23 mouse cellular contexts compared by ENCODE assay signal in the genomic region with DNA sequence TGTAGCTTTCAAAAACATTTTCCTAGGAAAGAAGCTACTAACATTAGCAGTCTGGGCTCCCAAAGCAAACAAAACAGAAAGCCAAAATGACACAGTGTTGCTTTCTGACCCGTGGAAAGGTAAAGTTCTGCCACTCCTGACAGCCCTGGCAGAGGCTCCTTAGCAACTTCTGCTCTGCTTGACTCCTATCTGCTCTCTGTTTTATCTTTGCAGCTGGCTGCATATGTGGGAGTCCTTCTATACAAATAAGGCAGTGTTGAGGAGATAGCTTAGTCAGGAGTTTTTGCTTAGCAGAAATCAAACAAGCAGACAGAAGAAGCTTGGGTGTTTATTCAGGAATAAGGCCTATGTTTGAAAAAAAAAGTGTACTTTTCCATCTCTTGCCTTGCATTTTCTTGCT. TPM values are rescaled to one million over a fixed set of nuclear protein-coding genes. Genes with fewer than 3 reads are reported as not detected.
DNase-seq lines count a peak whose midpoint lies in the region; ATAC-seq and TF ChIP-seq lines count a peak whose summit lies in the region.
"Had no signal": no experiment of that assay in that cellular context is flagged by ENCODE, and none has a peak within 500 bp of the region (broad histone marks: within the 10 kb centered on the region; RNA-seq: fewer than 3 reads in every experiment).

No protein-coding gene starts in this region.

- H3K27me3 ChIP-seq in kidney, embryonic 15.5 days: no peaks in the 10 kb centered on the region
- H3K27me3 ChIP-seq in kidney, postnatal 0 days (ENCODE audit: insufficient read depth, low read length): no peaks in the 10 kb centered on the region
- H3K27me3 ChIP-seq in MEL (ENCODE audit: control insufficient read depth in 1 of 2, insufficient read depth in 2 of 2, low read length in 2 of 2): no peaks in the 10 kb centered on the region
- H3K27me3 ChIP-seq: CH12.LX had no signal

- TF ChIP-seq RAD21 in MEL (IDR thresholded peaks at IDR 0.05; ENCODE audit: low read depth, low read length): no peak

- no peak for TF ChIP-seq CTCF in kidney, postnatal 0 days (IDR thresholded peaks at IDR 0.05; ENCODE audit: low read depth)
- no peak for TF ChIP-seq CTCF in MEL (IDR thresholded peaks at IDR 0.05 in 2 of 3, conservative IDR thresholded peaks at IDR 0.05 in 1 of 3; ENCODE audit: control insufficient read depth in 1 of 3, insufficient read depth in 1 of 3, low read depth in 2 of 3, low read length in 3 of 3, poor library complexity in 1 of 3, severe bottlenecking in 1 of 3)

- TF ChIP-seq EP300 in MEL (IDR thresholded peaks at IDR 0.05; ENCODE audit: low read depth in 1 of 2, low read length in 2 of 2): peak; percentile 49 to 64; a peak in 3 of 4 replicates

- peak; percentile 64; the same call in 1 of the 2 replicates for ATAC-seq in kidney, embryonic 15.5 days (replicated peaks; ENCODE audit: low FRiP score)
- no peak for ATAC-seq in kidney, postnatal 0 days (replicated peaks; ENCODE audit: low FRiP score, low read depth)
- ATAC-seq: activated CD4-positive, CD25-positive, alpha-beta regulatory T cell, adult 4 months; CD4-positive, CD25-positive, alpha-beta regulatory T cell, adult 4 months; Patski had no signal

- WGBS in kidney, embryonic 15.5 days: 50% methylated on average over 1 of the region's 1 CpGs
- WGBS in kidney, postnatal 0 days: 36% methylated on average over 1 of the region's 1 CpGs

- H3K9ac ChIP-seq in kidney, embryonic 15.5 days: no peak overlapping the region
- H3K9ac ChIP-seq in kidney, postnatal 0 days (ENCODE audit: low read depth, low read length): no peak overlapping the region
- no peak overlapping the region for H3K9ac ChIP-seq in MEL (ENCODE audit: control insufficient read depth, low read depth, low read length, poor library complexity, severe bottlenecking)

- H3K9me3 ChIP-seq in kidney, embryonic 15.5 days (replicated peaks): no peaks in the 10 kb centered on the region
- no peaks in the 10 kb centered on the region for H3K9me3 ChIP-seq in kidney, postnatal 0 days (replicated peaks; ENCODE audit: low read length)
- H3K9me3 ChIP-seq in MEL (replicated peaks; ENCODE audit: insufficient read depth, low read length): no peaks in the 10 kb centered on the region
- H3K9me3 ChIP-seq: G1E had no signal

- H3K79me2 ChIP-seq in MEL (ENCODE audit: control insufficient read depth, insufficient read depth, low read length, poor library complexity): no peaks in the 10 kb centered on the region

- no peak overlapping the region for H3K27ac ChIP-seq in kidney, embryonic 15.5 days
- no peak overlapping the region for H3K27ac ChIP-seq in kidney, postnatal 0 days
- H3K27ac ChIP-seq in MEL (ENCODE audit: control insufficient read depth, low read depth, low read length): no peak overlapping the region

- H3K4me1 ChIP-seq in kidney, embryonic 15.5 days: no peaks in the 10 kb centered on the region
- no peaks in the 10 kb centered on the region for H3K4me1 ChIP-seq in kidney, postnatal 0 days (replicated peaks; ENCODE audit: insufficient read depth, low read length)
- H3K4me1 ChIP-seq in MEL (ENCODE audit: control insufficient read depth in 1 of 2, insufficient read depth in 2 of 2, low read length in 2 of 2): peaks cover 0 to 17% of the 10 kb centered on the region in 2 experiments; a peak in 3 of 4 replicates

- TF ChIP-seq POLR2A in MEL (IDR thresholded peaks at IDR 0.05; ENCODE audit: control insufficient read depth in 1 of 2, insufficient read depth in 1 of 2, low read depth in 1 of 2, low read length in 2 of 2, poor library complexity in 1 of 2): no peak

- H3K4me3 ChIP-seq in kidney, embryonic 15.5 days (replicated peaks): no peak overlapping the region
- no peak overlapping the region for H3K4me3 ChIP-seq in kidney, postnatal 0 days (replicated peaks; ENCODE audit: low read depth, low read length)
- H3K4me3 ChIP-seq in MEL (ENCODE audit: control insufficient read depth in 1 of 2, insufficient read depth in 1 of 2, low read depth in 2 of 2, low read length in 2 of 2): no peak overlapping the region

- no peak overlapping the region for H3K4me2 ChIP-seq in kidney, embryonic 15.5 days
- H3K4me2 ChIP-seq in kidney, postnatal 0 days (ENCODE audit: low read length): no peak overlapping the region

- no peaks in the 10 kb centered on the region for H3K36me3 ChIP-seq in kidney, embryonic 15.5 days
- H3K36me3 ChIP-seq in kidney, postnatal 0 days (ENCODE audit: insufficient read depth, low read length): no peaks in the 10 kb centered on the region
- peaks cover 0 to 24% of the 10 kb centered on the region in 2 experiments; a peak in 2 of 4 replicates for H3K36me3 ChIP-seq in MEL (ENCODE audit: control insufficient read depth in 1 of 2, insufficient read depth in 2 of 2, low read length in 2 of 2)
- H3K36me3 ChIP-seq: G1E had no signal

- DNase-seq in kidney, adult 18-20 months: no peak
- peak; percentile 1 for DNase-seq in kidney, postnatal 0 days (ENCODE audit: low spot score)
- DNase-seq in kidney, postnatal 14 days: no peak
- DNase-seq in testis, postnatal 14 days (ENCODE audit: low spot score): peak; percentile 41
- DNase-seq in testis, postnatal 10 days (ENCODE audit: low spot score): no peak
- peak; percentile 51 for DNase-seq in MEL (ENCODE audit: low read depth, low spot score)
- no peak for DNase-seq in left cerebral cortex, adult 11 months (ENCODE audit: low spot score)
- DNase-seq: adrenal gland, adult 2 months; adrenal gland, adult 8-10 months; adrenal gland, postnatal 10 days; adrenal gland, postnatal 14 days; adrenal gland, postnatal 25 days; adrenal gland, postnatal 36 days; B cell, adult 2 months; cerebellum, adult 11 months; cerebellum, adult 11-12 months; cerebellum, adult 18-20 months had no signal

TF ChIP-seq in MEL, 35 proteins besides CTCF, POLR2A, EP300 and RAD21:
- TF ChIP-seq ETS1 (IDR thresholded peaks at IDR 0.05; ENCODE audit: low read depth, low read length): peak; percentile 91
- peak; percentile 37; the same call in 1 of the 2 replicates for TF ChIP-seq ZKSCAN1 (IDR thresholded peaks at IDR 0.05; ENCODE audit: low read depth, low read length)
- TF ChIP-seq RCOR1 (IDR thresholded peaks at IDR 0.05; ENCODE audit: low read depth, low read length): 0 out of 2 replicates have a peak, but pooled peaks have one; percentile 15
- no peak for TF ChIP-seq MXI1 (IDR thresholded peaks at IDR 0.05; ENCODE audit: low read depth, low read length)
- TF ChIP-seq TCF12 (IDR thresholded peaks at IDR 0.05; ENCODE audit: low read depth, low read length): peak; percentile 34; the same call in 1 of the 2 replicates
- TF ChIP-seq GATA1 (IDR thresholded peaks at IDR 0.05; ENCODE audit: low read depth, low read length): peak; percentile 74
- no peak for TF ChIP-seq POLR2AphosphoS5 (IDR thresholded peaks at IDR 0.05; ENCODE audit: borderline replicate concordance, low read depth, low read length)
- TF ChIP-seq MAFK (IDR thresholded peaks at IDR 0.05; ENCODE audit: borderline replicate concordance, low read depth, low read length): peak; percentile 80

RNA-seq across cellular contexts. Expression of a gene that starts 57.8 kb away (rescaled TPM):
- polyA plus RNA-seq in kidney, embryonic 15.5 days (2015; fragmentation: Nextera tagmentation; extraction: Ambion mirVana): 11.5 and 13.2 TPM in 2 replicates
- 5.4 and 5.5 TPM in 2 replicates for polyA plus RNA-seq in kidney, postnatal 0 days (2015; fragmentation: Nextera tagmentation; extraction: Ambion mirVana)
- 9.1 and 11.1 TPM in 2 replicates for total RNA-seq in MEL (2012; rRNA removed)
- 1 to 10 TPM in 1 of 2 experiments, not detected in 1; 8.8 TPM for polyA plus RNA-seq in MEL (2012; ENCODE audit: insufficient read depth in 1 of 2, insufficient read length in 2 of 2, low read depth in 1 of 2, low replicate concordance in 2 of 2, missing spikeins in 1 of 2)
- total RNA-seq: G1E had no signal
- polyA plus RNA-seq: G1E had no signal

Comparison
In these comparisons a context has a peak if more than half of its experiments do, and no peak if none do; other contexts are left out.
1. DNase-seq: peak in kidney, postnatal 0 days (single experiment), testis, postnatal 14 days (single experiment) and MEL (single experiment); none in kidney, adult 18-20 months (single experiment), kidney, postnatal 14 days (single experiment), testis, postnatal 10 days (single experiment) and left cerebral cortex, adult 11 months (single experiment).